Comparison of ENCODE assay signal across 8 mouse cellular contexts in genomic region chr4:117125348-117125909, GRCm38 (mm10). TPM values are rescaled to one million over a fixed set of nuclear protein-coding genes. Genes with fewer than 3 reads are reported as not detected.
DNase-seq lines count a peak whose midpoint lies in the region; ATAC-seq and TF ChIP-seq lines count a peak whose summit lies in the region.

TSS of gene Btbd19 (minus strand) at chr4:117125725.

- H3K4me3 ChIP-seq in hindbrain, embryonic 16.5 days (ENCODE audit: low read length), result no peak within 1 kb of the TSS
- no peak within 1 kb of the TSS for H3K4me3 ChIP-seq in left cerebral cortex, adult 2 months

- H3K4me1 ChIP-seq in hindbrain, embryonic 16.5 days (ENCODE audit: control insufficient read depth, insufficient read depth, low read depth, low read length), result peaks cover 18% of the 10 kb centered on the region

- 28% methylated on average over 8 of the region's 8 CpGs for WGBS in hindbrain, embryonic 16.5 days

- TF ChIP-seq CTCF in left cerebral cortex, adult 2 months (IDR thresholded peaks at IDR 0.05), result no peak

- intact Hi-C loops in gastrocnemius, postnatal 14 days (cut with DNase I; ENCODE audit: low total_unique reads), result no loop called here
- intact Hi-C loops in left cerebral cortex, adult 2 months (cut with DNase I), result no loop called here

- peak; percentile 65 for DNase-seq in Muller cell, postnatal 12 days (ENCODE audit: inconsistent ontology term)
- peak; percentile 64 for DNase-seq in embryo, embryonic 10 days (ENCODE audit: low spot score)
- DNase-seq in gastrocnemius, postnatal 14 days, result peak; percentile 89
- peak; percentile 67 to 70 for DNase-seq in left cerebral cortex, adult 2 months (ENCODE audit: extremely low spot score in 1 of 2, low spot score in 2 of 2)
- peak; percentile 51 for DNase-seq in lung, postnatal 25 days (ENCODE audit: low spot score)
- DNase-seq in right cerebral cortex, adult 18-20 months, result peak; percentile 82
- DNase-seq in spleen, postnatal 4 days (ENCODE audit: low spot score in 2 of 2), result no peak

- peak within 1 kb of the TSS; percentile 79 for H3K27ac ChIP-seq in hindbrain, embryonic 16.5 days (ENCODE audit: low read depth, low read length)
- H3K27ac ChIP-seq in left cerebral cortex, adult 2 months, result peak within 1 kb of the TSS; percentile 98

- no peaks in the 10 kb centered on the region for H3K9me3 ChIP-seq in hindbrain, embryonic 16.5 days (ENCODE audit: control insufficient read depth, low read length)

- H3K9ac ChIP-seq in hindbrain, embryonic 16.5 days (ENCODE audit: low read depth, low read length), result peak within 1 kb of the TSS; percentile 65

- H3K27me3 ChIP-seq in hindbrain, embryonic 16.5 days (replicated peaks; ENCODE audit: control insufficient read depth, insufficient read depth, low read length), result no peaks in the 10 kb centered on the region

- ATAC-seq in hindbrain, embryonic 16.5 days, result peak; percentile 18

- H3K36me3 ChIP-seq in hindbrain, embryonic 16.5 days (ENCODE audit: control insufficient read depth, insufficient read depth, low read length), result peaks cover 20% of the 10 kb centered on the region

- H3K4me2 ChIP-seq in hindbrain, embryonic 16.5 days (ENCODE audit: low read length), result peak within 1 kb of the TSS; percentile 12; the same call in 1 of the 2 replicates

RNA-seq across cellular contexts. Expression of gene Btbd19, which starts in this region (rescaled TPM):
- 1 to 10 TPM; 3.3 to 3.6 TPM for total RNA-seq in gastrocnemius, postnatal 14 days (2021)
- 3.9 and 4.9 TPM in 2 replicates for polyA plus RNA-seq in hindbrain, embryonic 16.5 days (2015; fragmentation: Nextera tagmentation; extraction: Ambion mirVana)
- total RNA-seq in left cerebral cortex, adult 2 months (2021), result 10 to 100 TPM; 11.5 to 13.2 TPM

Comparison
In these comparisons a context has a peak if more than half of its experiments do, and no peak if none do; other contexts are left out.
1. DNase-seq: peak in Muller cell, postnatal 12 days (single experiment), embryo, embryonic 10 days (single experiment), gastrocnemius, postnatal 14 days (single experiment), left cerebral cortex, adult 2 months (2 of 2), lung, postnatal 25 days (single experiment) and right cerebral cortex, adult 18-20 months (single experiment); none in spleen, postnatal 4 days (0 of 2).